Mouse (Mus musculus): ENCODE measurements around the gene 2210010C04Rik. TPM values are rescaled to one million over a fixed set of nuclear protein-coding genes. Genes with fewer than 3 reads are reported as not detected.

Gene 2210010C04Rik
- not detected in 2 replicates for polyA plus RNA-seq (2016; fragmentation: Nextera tagmentation; extraction: Ambion mirVana)

- Histone ChIP-seq H3K9me3 (replicated peaks) (no peaks in the 10 kb centered on the region), H3K36me3 (no peaks in the 10 kb centered on the region), H3K4me1 (no peaks in the 10 kb centered on the region), H3K27me3 (ENCODE audit: low read depth, poor library complexity, severe bottlenecking) (no peaks in the 10 kb centered on the region), H3K4me3 (no peak within 1 kb of the TSS), H3K27ac (no peak within 1 kb of the TSS)
- DNase-seq (ENCODE audit: low spot score) = no peak
These were observed at the start of gene 2210010C04Rik for GRCm38 (mm10) chr6:41035409-41035808. TSS of gene 2210010C04Rik (minus strand) at chr6:41035509.

- DNase-seq (ENCODE audit: low spot score) = no peak
- Histone ChIP-seq H3K9me3 (replicated peaks) (no peaks in the 10 kb centered on the region), H3K36me3 (no peaks in the 10 kb centered on the region), H3K27ac (no peak overlapping the region), H3K4me1 (no peaks in the 10 kb centered on the region), H3K4me3 (no peak overlapping the region), H3K27me3 (ENCODE audit: low read depth, poor library complexity, severe bottlenecking) (no peaks in the 10 kb centered on the region)
These were observed 44.8 kb upstream of the 2210010C04Rik start for GRCm38 (mm10) chr6:41080121-41080520.

GRCm38 (mm10) chr6:41078539-41079303 is 43.4 kb upstream of the 2210010C04Rik start:
- Histone ChIP-seq H3K36me3 (no peaks in the 10 kb centered on the region), H3K4me3 (no peak overlapping the region), H3K27me3 (ENCODE audit: low read depth, poor library complexity, severe bottlenecking) (no peaks in the 10 kb centered on the region), H3K4me1 (no peaks in the 10 kb centered on the region), H3K9me3 (replicated peaks) (no peaks in the 10 kb centered on the region), H3K27ac (no peak overlapping the region)
- no peak for DNase-seq (ENCODE audit: low spot score)
- 89% methylated on average over 3 of the region's 3 CpGs for WGBS

DNA sequence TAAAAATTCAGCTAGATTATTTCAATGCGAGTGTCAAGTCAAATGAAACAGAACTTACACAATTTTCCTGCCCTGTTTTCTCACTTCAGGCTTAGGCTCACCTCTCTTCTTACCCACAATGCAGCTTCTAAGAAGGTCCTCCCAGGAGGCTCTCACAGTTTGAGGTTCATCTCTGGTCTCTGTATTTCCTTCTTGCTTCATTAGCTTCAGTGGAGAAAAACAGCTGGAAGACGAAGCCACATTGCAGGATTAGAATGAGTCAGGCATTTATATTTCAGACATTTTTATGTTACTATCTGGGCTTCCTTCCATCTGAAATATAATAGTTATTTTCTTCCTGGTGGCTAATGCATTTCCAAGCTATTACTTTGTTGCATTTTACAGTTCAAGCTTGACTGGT is 40.4 kb upstream of the 2210010C04Rik start:
- Histone ChIP-seq H3K4me1 (no peaks in the 10 kb centered on the region), H3K27ac (no peak overlapping the region), H3K9me3 (replicated peaks) (no peaks in the 10 kb centered on the region), H3K36me3 (no peaks in the 10 kb centered on the region), H3K27me3 (ENCODE audit: low read depth, poor library complexity, severe bottlenecking) (no peaks in the 10 kb centered on the region), H3K4me3 (no peak overlapping the region)
- 83% methylated on average over 2 of the region's 2 CpGs for WGBS
- DNase-seq (ENCODE audit: low spot score) = no peak

- no peak overlapping the region for H3K4me3 ChIP-seq
- H3K9me3 ChIP-seq (replicated peaks) = no peaks in the 10 kb centered on the region
- WGBS = 94% methylated on average over 6 of the region's 6 CpGs
These were observed 28.0 kb upstream of the 2210010C04Rik start for GRCm38 (mm10) chr6:41063332-41063731.

GRCm38 (mm10) chr6:41062746-41063145 is 27.4 kb upstream of the 2210010C04Rik start:
- 81% methylated on average over 3 of the region's 3 CpGs for WGBS
- Histone ChIP-seq H3K9me3 (replicated peaks) (no peaks in the 10 kb centered on the region), H3K36me3 (no peaks in the 10 kb centered on the region), H3K4me3 (no peak overlapping the region), H3K4me1 (no peaks in the 10 kb centered on the region), H3K27me3 (ENCODE audit: low read depth, poor library complexity, severe bottlenecking) (no peaks in the 10 kb centered on the region), H3K27ac (no peak overlapping the region)
- no peak for DNase-seq (ENCODE audit: low spot score)

More at GRCm38 (mm10) chr6:41063332-41063731, 28.0 kb upstream of the 2210010C04Rik start:
- no peak for DNase-seq (ENCODE audit: low spot score)
- no peaks in the 10 kb centered on the region for H3K4me1 ChIP-seq
- H3K27ac ChIP-seq = no peak overlapping the region
- H3K27me3 ChIP-seq (ENCODE audit: low read depth, poor library complexity, severe bottlenecking) = no peaks in the 10 kb centered on the region
- no peaks in the 10 kb centered on the region for H3K36me3 ChIP-seq

DNA sequence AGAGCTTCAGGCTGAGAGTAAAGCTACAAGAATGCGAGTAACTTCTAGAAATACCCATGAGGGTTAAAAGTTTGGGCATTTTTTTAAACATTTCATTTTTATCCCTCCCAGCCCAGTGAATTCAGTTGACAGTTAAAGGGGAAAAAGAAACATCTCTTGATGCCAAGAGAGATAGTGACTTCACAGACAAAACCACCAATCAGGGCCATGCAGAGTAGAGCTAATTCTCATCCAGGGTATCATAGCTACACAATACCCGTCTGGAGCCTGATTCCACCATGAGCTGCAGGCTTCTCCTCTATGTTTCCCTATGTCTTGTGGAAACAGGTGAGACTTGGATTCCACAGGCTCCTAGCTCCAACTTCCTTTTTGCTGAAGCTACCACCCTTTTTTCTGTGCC is 26.8 kb upstream of the 2210010C04Rik start:
- WGBS = 79% methylated on average over 2 of the region's 2 CpGs
- no peak overlapping the region for H3K4me3 ChIP-seq
- H3K27ac ChIP-seq = no peak overlapping the region

GRCm38 (mm10) chr6:41061085-41061484 is 25.8 kb upstream of the 2210010C04Rik start:
- H3K36me3 ChIP-seq = no peaks in the 10 kb centered on the region
- no peaks in the 10 kb centered on the region for H3K27me3 ChIP-seq (ENCODE audit: low read depth, poor library complexity, severe bottlenecking)
- 76% methylated on average over 5 of the region's 5 CpGs for WGBS
- no peaks in the 10 kb centered on the region for H3K4me1 ChIP-seq
- H3K9me3 ChIP-seq (replicated peaks) = no peaks in the 10 kb centered on the region
- no peak for DNase-seq (ENCODE audit: low spot score)
- no peak overlapping the region for H3K4me3 ChIP-seq
- H3K27ac ChIP-seq = no peak overlapping the region

More for the DNA sequence above, 26.8 kb upstream of the 2210010C04Rik start:
- Histone ChIP-seq H3K36me3 (no peaks in the 10 kb centered on the region), H3K27me3 (ENCODE audit: low read depth, poor library complexity, severe bottlenecking) (no peaks in the 10 kb centered on the region), H3K9me3 (replicated peaks) (no peaks in the 10 kb centered on the region), H3K4me1 (no peaks in the 10 kb centered on the region)
- DNase-seq (ENCODE audit: low spot score) = no peak

DNA sequence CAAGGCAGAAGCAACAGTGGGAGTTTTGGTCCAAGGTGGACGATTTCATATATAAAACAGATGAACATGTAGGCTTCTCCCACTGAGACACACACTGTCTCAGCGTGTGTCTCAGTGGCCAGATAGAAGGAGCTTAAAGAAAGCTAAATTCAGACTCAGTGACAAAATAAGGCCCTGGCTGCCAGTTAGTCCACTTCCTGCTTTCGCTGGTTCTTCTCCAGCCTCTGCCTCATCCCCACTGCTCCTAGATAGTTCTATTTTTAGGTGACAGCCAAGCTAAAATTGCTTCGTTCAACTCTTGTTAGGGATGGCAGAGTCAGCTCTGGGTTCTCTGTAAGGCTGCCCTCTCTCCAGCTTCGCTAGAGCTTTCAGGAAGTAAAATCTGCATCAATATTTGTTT is 22.3 kb upstream of the 2210010C04Rik start:
- no peaks in the 10 kb centered on the region for H3K36me3 ChIP-seq
- WGBS = 80% methylated on average over 5 of the region's 5 CpGs
- no peak for DNase-seq (ENCODE audit: low spot score)

DNA sequence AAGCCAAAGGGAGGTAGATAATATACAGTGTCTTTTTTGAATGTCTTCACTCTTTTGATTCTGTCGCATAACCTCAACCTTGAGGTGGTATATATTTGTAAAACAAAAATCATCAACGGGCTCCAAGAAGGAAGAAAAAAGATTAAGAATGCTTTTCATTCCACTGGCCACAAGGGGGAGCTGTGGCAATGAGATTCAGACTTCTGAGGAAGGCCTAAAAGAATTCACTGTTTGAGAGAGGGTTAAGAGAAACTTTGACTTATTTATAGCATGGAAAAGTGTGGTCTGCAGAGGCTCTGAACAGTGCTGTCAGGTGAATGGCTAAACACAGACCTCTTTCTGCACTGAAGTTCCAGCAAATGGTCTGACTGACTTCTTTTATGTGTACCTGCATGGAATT is 20.3 kb upstream of the 2210010C04Rik start:
- no peaks in the 10 kb centered on the region for H3K4me1 ChIP-seq
- H3K36me3 ChIP-seq = no peaks in the 10 kb centered on the region
- H3K4me3 ChIP-seq = no peak overlapping the region
- no peaks in the 10 kb centered on the region for H3K9me3 ChIP-seq (replicated peaks)
- DNase-seq (ENCODE audit: low spot score) = peak; percentile 36
- WGBS = 51% methylated on average over 2 of the region's 2 CpGs
- no peak overlapping the region for H3K27ac ChIP-seq
- H3K27me3 ChIP-seq (ENCODE audit: low read depth, poor library complexity, severe bottlenecking) = no peaks in the 10 kb centered on the region

More for the DNA sequence above, 22.3 kb upstream of the 2210010C04Rik start:
- H3K27me3 ChIP-seq (ENCODE audit: low read depth, poor library complexity, severe bottlenecking) = no peaks in the 10 kb centered on the region
- no peaks in the 10 kb centered on the region for H3K9me3 ChIP-seq (replicated peaks)
- no peak overlapping the region for H3K27ac ChIP-seq
- H3K4me3 ChIP-seq = no peak overlapping the region
- no peaks in the 10 kb centered on the region for H3K4me1 ChIP-seq

DNA sequence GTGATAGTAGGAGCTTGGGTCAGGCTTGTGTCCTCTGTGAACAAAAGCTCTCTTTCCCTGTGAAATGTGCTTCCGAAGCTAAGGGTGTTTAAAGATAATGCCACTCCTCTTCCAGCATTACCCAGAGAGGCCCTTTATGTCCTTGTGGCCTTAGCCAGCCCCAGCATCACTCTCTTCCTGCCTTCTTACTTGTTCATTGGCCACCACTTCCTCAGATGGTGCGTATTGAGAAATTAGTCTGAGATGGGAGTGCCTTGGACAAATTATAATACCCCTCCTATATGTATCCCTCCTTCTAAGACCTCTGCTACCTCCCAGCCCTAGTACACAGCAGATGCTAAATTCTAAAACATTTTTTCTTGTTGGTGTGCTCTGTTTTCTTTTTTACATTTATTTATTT is 19.1 kb upstream of the 2210010C04Rik start:
- no peaks in the 10 kb centered on the region for H3K36me3 ChIP-seq
- H3K27ac ChIP-seq = no peak overlapping the region
- no peaks in the 10 kb centered on the region for H3K4me1 ChIP-seq
- no peaks in the 10 kb centered on the region for H3K27me3 ChIP-seq (ENCODE audit: low read depth, poor library complexity, severe bottlenecking)
- DNase-seq (ENCODE audit: low spot score) = no peak
- H3K4me3 ChIP-seq = no peak overlapping the region
- no peaks in the 10 kb centered on the region for H3K9me3 ChIP-seq (replicated peaks)
- WGBS = 87% methylated on average over 2 of the region's 2 CpGs

DNA sequence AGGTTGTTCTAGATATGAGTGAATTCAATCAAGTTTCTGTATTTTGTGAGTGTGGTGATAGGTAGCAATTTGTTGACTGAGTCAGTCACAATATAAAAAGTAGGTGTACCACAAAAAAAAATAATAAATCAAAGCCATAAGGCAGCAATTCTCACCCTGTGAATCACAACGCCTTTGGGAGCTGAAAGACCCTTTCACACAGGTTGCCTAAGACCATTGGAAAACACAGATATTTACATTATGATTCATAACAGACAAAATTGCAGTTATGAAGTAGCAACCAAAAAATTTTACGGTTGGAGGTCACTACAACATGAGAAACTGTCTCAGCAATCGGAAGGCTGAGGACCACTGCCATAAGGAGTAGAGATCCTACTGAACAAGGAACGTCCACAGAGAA is 16.5 kb upstream of the 2210010C04Rik start:
- Histone ChIP-seq H3K36me3 (no peaks in the 10 kb centered on the region), H3K27me3 (ENCODE audit: low read depth, poor library complexity, severe bottlenecking) (no peaks in the 10 kb centered on the region), H3K4me1 (no peaks in the 10 kb centered on the region), H3K9me3 (replicated peaks) (no peaks in the 10 kb centered on the region), H3K27ac (no peak overlapping the region), H3K4me3 (no peak overlapping the region)
- no peak for DNase-seq (ENCODE audit: low spot score)
- WGBS = 86% methylated on average over 4 of the region's 4 CpGs

DNA sequence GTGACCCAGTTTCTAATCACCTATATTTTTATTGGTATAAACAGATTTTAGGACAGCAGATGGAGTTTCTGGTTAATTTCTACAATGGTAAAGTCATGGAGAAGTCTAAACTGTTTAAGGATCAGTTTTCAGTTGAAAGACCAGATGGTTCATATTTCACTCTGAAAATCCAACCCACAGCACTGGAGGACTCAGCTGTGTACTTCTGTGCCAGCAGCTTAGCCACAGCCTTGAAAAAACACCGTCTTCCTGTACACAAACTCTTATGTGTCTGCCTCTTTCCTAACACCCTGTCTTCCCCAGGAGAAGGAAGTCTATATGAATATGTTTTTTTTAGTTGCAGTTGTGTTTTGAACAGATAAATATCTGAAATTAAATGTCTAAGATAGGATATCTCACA is 13.3 kb upstream of the 2210010C04Rik start:
- no peak for DNase-seq (ENCODE audit: low spot score)
- Histone ChIP-seq H3K4me3 (no peak overlapping the region), H3K27ac (no peak overlapping the region), H3K4me1 (no peaks in the 10 kb centered on the region), H3K36me3 (no peaks in the 10 kb centered on the region), H3K9me3 (replicated peaks) (no peaks in the 10 kb centered on the region), H3K27me3 (ENCODE audit: low read depth, poor library complexity, severe bottlenecking) (no peaks in the 10 kb centered on the region)
- WGBS = 90% methylated on average over 1 of the region's 1 CpGs

DNA sequence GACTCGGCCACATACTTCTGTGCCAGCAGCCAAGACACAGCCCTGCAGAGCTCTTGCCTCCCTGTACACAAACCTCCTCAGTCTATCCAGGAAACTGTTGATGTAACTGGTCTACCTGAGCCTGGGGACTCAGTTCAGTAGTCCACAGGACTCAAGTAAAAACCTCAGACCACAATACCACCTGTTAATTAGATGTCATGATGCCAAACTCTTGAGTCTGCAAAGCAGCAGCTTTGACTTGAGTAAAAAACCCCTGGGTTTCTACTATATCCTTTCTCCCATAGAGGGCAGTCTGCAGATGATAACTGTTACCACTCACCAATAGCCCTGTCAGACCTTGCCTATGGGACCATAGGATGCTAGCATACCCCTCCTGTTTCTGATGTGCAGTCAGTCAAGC is 12.7 kb upstream of the 2210010C04Rik start:
- no peak overlapping the region for H3K27ac ChIP-seq
- H3K36me3 ChIP-seq = no peaks in the 10 kb centered on the region
- WGBS = 74% methylated on average over 1 of the region's 1 CpGs
- no peak for DNase-seq (ENCODE audit: low spot score)
- no peaks in the 10 kb centered on the region for H3K27me3 ChIP-seq (ENCODE audit: low read depth, poor library complexity, severe bottlenecking)
- no peak overlapping the region for H3K4me3 ChIP-seq
- H3K9me3 ChIP-seq (replicated peaks) = no peaks in the 10 kb centered on the region
- no peaks in the 10 kb centered on the region for H3K4me1 ChIP-seq

Measured in limb, embryonic 10.5 days (tissue).